Mouse (Mus musculus): Measurements from ENCODE around the gene Vwce. TPM values are rescaled to one million over a fixed set of nuclear protein-coding genes. Genes with fewer than 3 reads are reported as not detected.

Vwce gene
- polyA plus RNA-seq, 1 experiment from 2014 or later, result 1.4 TPM

DNA sequence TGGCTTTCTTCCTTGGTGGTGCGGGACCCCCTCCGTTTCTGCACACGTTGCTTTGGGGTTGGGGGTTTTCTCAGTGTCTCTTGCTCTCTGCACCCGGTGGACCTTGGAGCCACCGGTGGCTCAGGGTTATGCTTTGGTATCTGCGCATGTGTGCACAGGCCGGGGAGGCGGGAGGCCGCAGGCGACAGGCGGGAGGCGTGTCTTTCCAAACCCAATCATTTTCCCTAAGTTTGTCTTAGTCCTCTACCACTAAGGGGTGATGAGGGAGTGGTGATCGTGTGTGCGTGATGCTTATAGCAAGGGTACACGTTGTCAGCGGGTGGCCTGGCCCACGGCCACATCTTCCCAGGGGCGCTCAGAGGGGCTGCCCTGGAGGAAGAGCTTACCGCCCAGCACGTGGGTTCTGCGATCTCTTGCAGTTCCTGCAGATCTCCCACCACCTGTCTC, 882 bp downstream of the Vwce start:
- peak; percentile 77 for DNase-seq (ENCODE audit: low spot score)
- WGBS, result 4% methylated on average over 21 of the region's 21 CpGs
- H3K27ac ChIP-seq (replicated peaks; ENCODE audit: low read depth, low read length), result no peak overlapping the region
- no peaks in the 10 kb centered on the region for H3K9me3 ChIP-seq (ENCODE audit: control insufficient read depth, low read length)
- peak; percentile 76 for ATAC-seq (ENCODE audit: insufficient number of reproducible peaks, low FRiP score, low TSS enrichment, low read depth)
- peak overlapping the region; percentile 59 for H3K9ac ChIP-seq (ENCODE audit: low read length)
- no peaks in the 10 kb centered on the region for H3K27me3 ChIP-seq (ENCODE audit: control insufficient read depth, insufficient read depth, low read length)
- peaks cover 3% of the 10 kb centered on the region; the same call in 1 of the 2 replicates for H3K4me1 ChIP-seq (ENCODE audit: control insufficient read depth, insufficient read depth, low read length)
- H3K36me3 ChIP-seq (ENCODE audit: control insufficient read depth, insufficient read depth, low read length), result peaks cover 3% of the 10 kb centered on the region; the same call in 1 of the 2 replicates
- peak overlapping the region; percentile 86 for H3K4me2 ChIP-seq (ENCODE audit: low read depth, severe bottlenecking)
- H3K4me3 ChIP-seq (ENCODE audit: low read depth, low read length), result peak overlapping the region; percentile 35

DNA sequence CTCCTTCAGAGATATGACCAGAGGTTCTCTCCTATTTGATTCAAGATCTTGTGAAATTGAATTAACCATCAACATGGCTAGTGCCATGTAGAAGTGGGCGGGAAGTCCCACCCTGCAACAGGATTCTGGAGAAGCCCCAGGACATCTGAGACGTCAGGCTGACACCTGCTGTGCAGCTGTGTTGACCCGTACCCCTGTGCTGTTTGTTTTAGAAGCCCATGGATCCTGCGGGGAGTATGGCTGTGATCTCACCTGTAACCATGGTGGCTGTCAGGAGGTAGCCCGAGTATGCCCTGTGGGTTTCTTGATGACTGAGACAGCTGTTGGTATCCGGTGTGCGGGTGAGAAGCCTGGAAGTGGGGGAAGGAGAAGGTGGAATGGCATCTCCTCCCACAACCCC, 3.8 kb downstream of the Vwce start:
- H3K9me3 ChIP-seq (ENCODE audit: control insufficient read depth, low read length), result no peaks in the 10 kb centered on the region
- no peak overlapping the region for H3K27ac ChIP-seq (replicated peaks; ENCODE audit: low read depth, low read length)
- H3K4me2 ChIP-seq (ENCODE audit: low read depth, severe bottlenecking), result no peak overlapping the region
- ATAC-seq (ENCODE audit: insufficient number of reproducible peaks, low FRiP score, low TSS enrichment, low read depth), result no peak
- no peak overlapping the region; the same call in 1 of the 2 replicates for H3K4me3 ChIP-seq (ENCODE audit: low read depth, low read length)
- WGBS, result 63% methylated on average over 7 of the region's 7 CpGs
- no peaks in the 10 kb centered on the region for H3K36me3 ChIP-seq (ENCODE audit: control insufficient read depth, insufficient read depth, low read length)
- no peaks in the 10 kb centered on the region for H3K27me3 ChIP-seq (ENCODE audit: control insufficient read depth, insufficient read depth, low read length)
- peaks cover 3% of the 10 kb centered on the region; the same call in 1 of the 2 replicates for H3K4me1 ChIP-seq (ENCODE audit: control insufficient read depth, insufficient read depth, low read length)
- DNase-seq (ENCODE audit: low spot score), result no peak
- H3K9ac ChIP-seq (ENCODE audit: low read length), result no peak overlapping the region

GRCm38 (mm10) chr19:10640080-10640479, 6.1 kb downstream of the Vwce start:
- Histone ChIP-seq H3K4me2 (ENCODE audit: low read depth, severe bottlenecking) (peak overlapping the region; percentile 3; the same call in 1 of the 2 replicates), H3K4me3 (ENCODE audit: low read depth, low read length) (no peak overlapping the region), H3K27ac (replicated peaks; ENCODE audit: low read depth, low read length) (no peak overlapping the region), H3K9ac (ENCODE audit: low read length) (no peak overlapping the region), H3K27me3 (ENCODE audit: control insufficient read depth, insufficient read depth, low read length) (no peaks in the 10 kb centered on the region), H3K9me3 (ENCODE audit: control insufficient read depth, low read length) (no peaks in the 10 kb centered on the region), H3K36me3 (ENCODE audit: control insufficient read depth, insufficient read depth, low read length) (no peaks in the 10 kb centered on the region), H3K4me1 (ENCODE audit: control insufficient read depth, insufficient read depth, low read length) (peaks cover 2% of the 10 kb centered on the region; the same call in 1 of the 2 replicates)
- 16% methylated on average over 5 of the region's 5 CpGs for WGBS
- no peak for DNase-seq (ENCODE audit: low spot score)
- no peak for ATAC-seq (ENCODE audit: insufficient number of reproducible peaks, low FRiP score, low TSS enrichment, low read depth)

DNA sequence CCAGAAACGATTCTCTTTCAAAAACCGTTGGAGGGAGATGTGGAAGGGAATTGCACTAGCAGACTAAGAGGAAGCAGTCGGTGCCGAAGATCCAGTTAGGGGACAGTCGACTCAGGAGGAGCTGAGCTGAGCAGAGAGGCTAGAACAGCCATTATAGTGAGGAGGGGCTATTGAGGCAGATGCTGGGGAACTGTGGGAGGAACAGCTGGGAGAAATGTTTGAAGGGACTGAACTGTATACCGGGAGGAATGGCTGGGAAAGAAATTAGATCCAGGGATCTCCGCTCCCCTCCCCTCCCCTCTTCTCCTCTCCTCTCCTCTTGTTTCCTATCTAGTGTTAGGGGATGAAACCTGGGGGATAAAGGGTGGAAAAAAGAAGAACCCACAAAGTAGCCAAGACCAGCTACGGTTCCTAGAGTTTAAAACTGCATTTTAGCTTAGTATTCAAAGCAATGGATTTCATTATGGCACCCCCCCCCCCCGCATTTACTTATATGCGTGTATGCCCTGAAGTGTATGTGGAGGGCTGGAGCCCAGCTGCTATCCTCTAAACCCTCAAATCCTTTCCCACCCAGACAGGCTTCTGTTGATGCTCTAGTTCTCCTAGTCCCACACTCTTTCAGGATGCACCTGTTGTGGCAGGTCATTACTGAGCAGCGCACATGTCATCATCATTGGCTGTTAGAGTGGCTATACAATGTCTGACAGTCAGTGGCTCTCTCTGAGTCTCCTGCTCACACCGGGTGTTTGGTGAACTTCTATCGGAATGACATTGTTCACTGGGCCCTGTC, 6.8 kb downstream of the Vwce start:
- no peaks in the 10 kb centered on the region for H3K27me3 ChIP-seq (ENCODE audit: control insufficient read depth, insufficient read depth, low read length)
- peak overlapping the region; percentile 3; the same call in 1 of the 2 replicates for H3K4me2 ChIP-seq (ENCODE audit: low read depth, severe bottlenecking)
- H3K4me3 ChIP-seq (ENCODE audit: low read depth, low read length), result no peak overlapping the region
- 43% methylated on average over 13 of the region's 13 CpGs for WGBS
- no peak overlapping the region for H3K27ac ChIP-seq (replicated peaks; ENCODE audit: low read depth, low read length)
- no peaks in the 10 kb centered on the region for H3K4me1 ChIP-seq (ENCODE audit: control insufficient read depth, insufficient read depth, low read length)
- no peaks in the 10 kb centered on the region for H3K9me3 ChIP-seq (ENCODE audit: control insufficient read depth, low read length)
- DNase-seq (ENCODE audit: low spot score) (no peak), ATAC-seq (ENCODE audit: insufficient number of reproducible peaks, low FRiP score, low TSS enrichment, low read depth) (peak; percentile 60; the same call in 1 of the 2 replicates)
- H3K36me3 ChIP-seq (ENCODE audit: control insufficient read depth, insufficient read depth, low read length), result no peaks in the 10 kb centered on the region
- no peak overlapping the region; the same call in 1 of the 2 replicates for H3K9ac ChIP-seq (ENCODE audit: low read length)

- no peak for ATAC-seq (ENCODE audit: insufficient number of reproducible peaks, low FRiP score, low TSS enrichment, low read depth)
- DNase-seq (ENCODE audit: low spot score), result no peak
These were observed 11.6 kb downstream of the Vwce start for GRCm38 (mm10) chr19:10645616-10646015.

GRCm38 (mm10) chr19:10648156-10648555, 14.1 kb downstream of the Vwce start:
- no peaks in the 10 kb centered on the region for H3K4me1 ChIP-seq (ENCODE audit: control insufficient read depth, insufficient read depth, low read length)
- 85% methylated on average over 8 of the region's 8 CpGs for WGBS
- no peaks in the 10 kb centered on the region for H3K27me3 ChIP-seq (ENCODE audit: control insufficient read depth, insufficient read depth, low read length)
- no peak overlapping the region for H3K9ac ChIP-seq (ENCODE audit: low read length)
- H3K4me2 ChIP-seq (ENCODE audit: low read depth, severe bottlenecking), result no peak overlapping the region
- H3K4me3 ChIP-seq (ENCODE audit: low read depth, low read length), result no peak overlapping the region
- DNase-seq (ENCODE audit: low spot score), result no peak
- no peak overlapping the region for H3K27ac ChIP-seq (replicated peaks; ENCODE audit: low read depth, low read length)
- H3K36me3 ChIP-seq (ENCODE audit: control insufficient read depth, insufficient read depth, low read length), result no peaks in the 10 kb centered on the region
- H3K9me3 ChIP-seq (ENCODE audit: control insufficient read depth, low read length), result no peaks in the 10 kb centered on the region
- no peak for ATAC-seq (ENCODE audit: insufficient number of reproducible peaks, low FRiP score, low TSS enrichment, low read depth)

More at GRCm38 (mm10) chr19:10645616-10646015, 11.6 kb downstream of the Vwce start:
- no peaks in the 10 kb centered on the region for H3K27me3 ChIP-seq (ENCODE audit: control insufficient read depth, insufficient read depth, low read length)
- H3K4me1 ChIP-seq (ENCODE audit: control insufficient read depth, insufficient read depth, low read length), result no peaks in the 10 kb centered on the region
- no peaks in the 10 kb centered on the region for H3K36me3 ChIP-seq (ENCODE audit: control insufficient read depth, insufficient read depth, low read length)
- 90% methylated on average over 2 of the region's 2 CpGs for WGBS
- H3K27ac ChIP-seq (replicated peaks; ENCODE audit: low read depth, low read length), result no peak overlapping the region
- H3K9ac ChIP-seq (ENCODE audit: low read length), result no peak overlapping the region
- H3K4me2 ChIP-seq (ENCODE audit: low read depth, severe bottlenecking), result no peak overlapping the region
- no peaks in the 10 kb centered on the region for H3K9me3 ChIP-seq (ENCODE audit: control insufficient read depth, low read length)
- no peak overlapping the region for H3K4me3 ChIP-seq (ENCODE audit: low read depth, low read length)

GRCm38 (mm10) chr19:10656058-10656457, 22.0 kb downstream of the Vwce start:
- H3K27ac ChIP-seq (replicated peaks; ENCODE audit: low read depth, low read length), result no peak overlapping the region

GRCm38 (mm10) chr19:10657742-10658141, 23.7 kb downstream of the Vwce start:
- Histone ChIP-seq H3K4me2 (ENCODE audit: low read depth, severe bottlenecking) (no peak overlapping the region), H3K27ac (replicated peaks; ENCODE audit: low read depth, low read length) (no peak overlapping the region), H3K4me3 (ENCODE audit: low read depth, low read length) (no peak overlapping the region), H3K9ac (ENCODE audit: low read length) (no peak overlapping the region), H3K9me3 (ENCODE audit: control insufficient read depth, low read length) (no peaks in the 10 kb centered on the region), H3K4me1 (ENCODE audit: control insufficient read depth, insufficient read depth, low read length) (no peaks in the 10 kb centered on the region), H3K27me3 (ENCODE audit: control insufficient read depth, insufficient read depth, low read length) (no peaks in the 10 kb centered on the region), H3K36me3 (ENCODE audit: control insufficient read depth, insufficient read depth, low read length) (no peaks in the 10 kb centered on the region)
- ATAC-seq (ENCODE audit: insufficient number of reproducible peaks, low FRiP score, low TSS enrichment, low read depth) (no peak), DNase-seq (ENCODE audit: low spot score) (no peak)
- WGBS, result 75% methylated on average over 5 of the region's 5 CpGs

More at GRCm38 (mm10) chr19:10656058-10656457, 22.0 kb downstream of the Vwce start:
- Histone ChIP-seq H3K27me3 (ENCODE audit: control insufficient read depth, insufficient read depth, low read length) (no peaks in the 10 kb centered on the region), H3K9ac (ENCODE audit: low read length) (no peak overlapping the region), H3K4me1 (ENCODE audit: control insufficient read depth, insufficient read depth, low read length) (no peaks in the 10 kb centered on the region), H3K4me2 (ENCODE audit: low read depth, severe bottlenecking) (no peak overlapping the region), H3K36me3 (ENCODE audit: control insufficient read depth, insufficient read depth, low read length) (no peaks in the 10 kb centered on the region), H3K9me3 (ENCODE audit: control insufficient read depth, low read length) (no peaks in the 10 kb centered on the region), H3K4me3 (ENCODE audit: low read depth, low read length) (no peak overlapping the region)
- DNase-seq (ENCODE audit: low spot score) (no peak), ATAC-seq (ENCODE audit: insufficient number of reproducible peaks, low FRiP score, low TSS enrichment, low read depth) (no peak)
- WGBS, result 51% methylated on average over 3 of the region's 3 CpGs
